Mouse (Mus musculus): ENCODE measurements around the gene Spc25.

DNA sequence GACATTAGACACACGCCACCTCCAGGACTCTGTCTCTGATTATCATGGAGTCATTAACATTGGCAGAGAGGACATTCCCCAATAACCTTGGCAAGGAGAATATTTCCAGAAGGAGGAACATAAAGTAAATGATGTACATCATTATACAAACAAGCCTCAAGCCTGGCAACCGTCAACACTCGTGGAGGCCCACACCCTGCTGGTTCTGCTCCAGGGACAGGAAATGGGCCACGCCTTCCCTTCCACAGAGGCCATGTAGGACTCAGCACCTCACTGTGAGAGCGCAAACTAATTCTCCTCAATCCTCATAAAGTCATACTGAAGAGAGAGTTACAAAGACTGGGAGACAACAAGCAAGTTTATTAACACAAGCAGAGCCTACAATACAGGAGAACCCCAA lies 12.4 kb downstream of the Spc25 start:
- TF ChIP-seq CTCF (IDR thresholded peaks at IDR 0.05; ENCODE audit: control insufficient read depth, insufficient read depth, low read length), result no peak
- no peak for TF ChIP-seq POLR2A (IDR thresholded peaks at IDR 0.05; ENCODE audit: borderline replicate concordance, control insufficient read depth, low read depth, low read length)
